Mouse (Mus musculus) left cerebral cortex, adult 9 months (tissue): ENCODE data around the gene Gpat2.
A peak's percentile ranks its signal among the peaks of the same experiment; 100 is the strongest.

ENCODE experiments used
- DNase-seq, 2 experiments: peaks; one replicate each; pipeline ENCODE4 v3.0.0; 2022; ENCODE audit warnings: low spot score in 2 of 2

Gene Gpat2

DNA sequence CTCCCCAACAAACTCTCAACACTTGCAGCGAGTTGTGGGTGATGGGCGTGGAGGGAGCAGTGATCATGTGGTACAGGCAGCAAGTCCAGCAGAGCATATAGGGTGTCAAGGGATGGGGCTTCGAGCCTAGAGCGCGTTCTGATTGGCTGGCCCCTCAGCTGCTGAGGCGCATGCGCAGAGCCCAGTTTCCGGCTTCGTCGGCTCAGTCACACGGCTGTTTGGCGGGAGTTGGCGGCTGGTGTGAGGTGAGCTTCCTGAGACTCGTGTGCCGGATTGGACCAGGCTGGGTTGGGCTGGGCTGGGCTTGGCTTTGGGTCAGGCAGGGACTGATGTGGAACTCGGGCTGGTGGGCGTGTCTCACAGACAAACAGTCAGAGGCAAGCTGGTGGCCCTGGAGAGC is at the start of gene Gpat2:
Gpat2 (plus strand) TSS at position 223 of the 400 bp plus-strand sequence.
- no peak for DNase-seq

DNA sequence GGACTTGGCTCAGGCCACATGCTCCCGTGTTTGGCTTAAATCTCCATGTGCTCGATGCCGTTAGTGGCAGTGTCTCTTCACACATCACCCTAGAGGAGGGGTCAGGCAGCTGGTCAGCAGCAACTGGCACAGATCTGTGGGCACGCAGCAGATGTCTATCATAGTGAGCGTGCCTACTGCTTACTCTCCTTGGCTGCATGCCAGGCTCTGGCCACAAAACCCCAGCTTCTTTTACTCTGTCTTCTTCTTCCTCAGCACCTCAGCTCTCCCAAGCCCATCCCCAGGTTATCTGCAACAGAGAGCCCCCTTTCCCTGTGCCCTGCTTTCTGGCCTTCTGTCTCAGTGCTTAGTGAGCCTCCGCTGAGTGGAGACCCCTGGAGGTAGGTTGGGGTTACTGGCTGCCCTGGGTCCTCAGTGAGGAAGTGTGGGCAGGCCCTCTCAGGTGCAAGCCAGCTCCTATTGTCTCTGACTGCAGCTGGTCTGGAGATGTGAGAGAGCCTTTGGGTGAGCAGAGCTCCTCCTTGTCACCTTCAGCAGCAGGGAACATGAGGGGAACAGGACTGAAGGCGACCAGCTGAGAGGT is 49.1 kb upstream of the Gpat2 start:
- DNase-seq: no peak

DNA sequence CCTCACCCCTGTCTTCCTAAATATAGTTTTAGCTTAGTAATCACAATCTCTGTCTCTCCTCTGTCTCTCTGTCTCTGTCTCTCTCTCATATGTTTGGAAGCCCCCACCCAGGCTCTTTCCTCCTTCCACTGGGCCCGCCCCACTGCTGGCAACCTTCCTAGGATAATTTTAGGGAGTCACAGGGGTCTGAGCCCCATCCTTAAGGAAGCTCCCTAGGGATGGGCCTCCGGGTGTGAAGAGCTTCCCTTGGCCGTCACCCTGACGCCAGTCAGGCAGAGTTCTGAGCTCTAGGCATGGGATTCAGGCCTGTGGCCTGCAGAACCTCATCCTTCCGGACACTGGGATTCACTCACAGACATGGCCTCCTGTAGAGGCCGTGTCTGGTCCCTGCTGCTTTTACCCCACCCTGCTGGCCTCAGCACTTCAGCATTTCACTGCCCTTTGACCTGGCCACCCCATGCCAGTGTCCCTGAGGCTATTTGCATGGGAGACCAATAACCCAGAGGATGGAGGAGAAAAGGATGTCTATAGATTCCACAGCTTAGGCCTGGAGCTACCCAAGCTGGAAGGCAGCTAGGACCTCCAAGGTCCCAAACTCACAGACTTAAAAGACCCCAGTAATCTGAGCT is 48.5 kb upstream of the Gpat2 start:
- no peak for DNase-seq

DNA sequence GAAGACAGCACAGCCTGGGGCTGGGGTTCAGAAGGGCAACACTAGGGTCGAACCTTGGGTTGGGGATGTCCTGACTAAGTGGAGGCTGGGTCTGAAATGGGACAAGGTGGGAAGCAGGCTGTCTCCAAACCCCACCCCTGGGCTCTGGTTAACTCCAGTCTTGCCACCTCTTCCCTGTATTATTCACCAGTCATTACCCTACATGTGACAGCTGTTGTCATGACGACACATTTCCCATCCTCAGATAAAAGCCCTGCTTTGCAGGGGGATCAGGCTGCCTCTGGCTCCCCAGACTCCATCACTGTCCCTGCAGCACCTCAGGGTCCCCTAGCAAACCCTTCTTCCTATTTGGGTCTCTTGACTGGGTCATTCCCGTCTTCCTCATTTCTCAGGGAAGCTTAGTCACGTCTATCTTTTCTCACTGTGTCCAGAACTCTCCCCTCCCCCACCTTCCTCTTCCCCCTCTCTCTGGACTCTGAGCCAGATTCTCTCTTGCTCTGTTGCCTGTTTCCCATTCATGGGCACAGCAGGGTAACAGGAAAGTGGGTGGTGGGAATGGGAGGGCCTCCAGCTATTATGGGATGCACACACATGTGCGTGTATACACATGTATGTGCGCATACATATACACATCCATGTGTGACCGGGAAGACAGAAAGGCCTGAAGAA is 46.9 kb upstream of the Gpat2 start:
- no peak for DNase-seq

DNA sequence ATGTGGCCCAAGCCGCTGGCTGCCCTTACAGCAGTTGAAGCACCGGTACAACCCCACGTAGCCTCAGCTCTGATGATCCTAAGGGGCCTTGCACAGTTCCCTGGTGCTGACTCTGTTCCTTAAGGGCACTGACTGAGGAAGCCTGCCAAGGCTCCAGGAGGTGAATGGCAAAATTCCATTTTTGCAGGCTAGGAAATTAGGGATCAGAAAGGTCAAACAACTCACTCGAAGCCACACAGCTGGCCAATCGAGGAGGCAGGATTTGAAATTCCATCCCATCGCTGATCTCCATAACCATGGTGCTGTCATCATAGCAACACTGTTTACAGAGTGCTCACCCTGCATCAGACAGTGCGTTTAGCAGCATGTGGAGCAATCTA is 46.4 kb upstream of the Gpat2 start:
- no peak for DNase-seq

DNA sequence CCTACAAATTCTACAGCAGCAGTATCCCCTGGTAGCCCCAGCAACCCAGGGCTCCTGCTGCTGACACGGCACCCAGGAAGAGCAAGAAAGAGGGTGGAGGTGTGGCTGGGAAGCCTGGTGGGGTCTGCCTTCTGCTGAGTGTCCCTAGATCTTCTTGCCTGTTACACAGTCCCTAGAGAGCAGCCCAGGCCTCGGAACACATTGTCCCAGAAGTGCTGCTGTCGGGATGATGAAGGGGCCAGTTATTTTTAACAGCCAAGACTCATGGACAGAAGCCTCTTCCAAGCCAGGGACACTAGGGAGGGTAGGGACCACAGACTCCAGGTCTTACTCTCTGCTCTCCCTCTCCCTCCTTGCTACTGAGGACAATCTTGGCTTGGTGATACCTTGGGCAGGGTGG is 45.7 kb upstream of the Gpat2 start:
- no peak for DNase-seq

DNA sequence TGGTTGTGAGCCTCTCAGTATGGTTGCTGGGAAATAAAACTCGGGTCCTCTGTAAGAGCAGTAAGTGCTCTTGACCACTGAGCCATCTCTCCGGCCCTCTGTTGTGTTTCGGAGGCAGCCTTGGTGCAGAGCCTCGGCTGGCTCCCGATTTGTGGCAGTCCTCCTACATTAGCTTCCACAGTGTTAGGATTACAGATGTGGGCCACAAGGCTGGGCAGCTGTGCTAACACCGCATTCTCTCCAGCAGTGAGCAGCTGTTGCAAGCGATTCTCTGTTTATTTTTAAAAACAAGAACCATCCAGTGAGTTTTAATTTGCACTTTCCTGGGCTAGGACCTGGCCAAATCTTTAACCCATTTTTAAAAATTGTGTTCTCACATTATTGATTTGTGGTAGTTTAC is 41.1 kb upstream of the Gpat2 start:
- no peak for DNase-seq

DNA sequence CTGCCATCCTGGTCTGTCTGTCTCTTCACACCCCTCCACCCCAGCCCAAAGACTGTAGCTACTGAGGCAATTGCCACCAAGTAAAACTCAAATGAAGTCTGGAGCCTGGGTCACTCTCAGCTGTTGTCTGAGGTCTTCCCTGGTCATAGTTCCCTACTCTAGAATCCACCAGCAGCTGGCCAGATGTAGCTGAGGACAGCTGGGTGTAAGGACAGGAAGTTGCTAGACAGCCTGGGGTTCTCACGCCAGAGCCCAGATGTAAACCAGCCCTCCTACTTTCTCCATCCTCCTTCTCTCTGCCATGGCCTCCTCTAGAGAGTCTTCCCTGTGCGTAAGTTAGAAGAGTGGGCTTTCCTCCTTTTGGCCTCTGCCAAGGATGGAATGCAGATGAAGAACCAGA is 37.5 kb upstream of the Gpat2 start:
- DNase-seq: no peak

DNA sequence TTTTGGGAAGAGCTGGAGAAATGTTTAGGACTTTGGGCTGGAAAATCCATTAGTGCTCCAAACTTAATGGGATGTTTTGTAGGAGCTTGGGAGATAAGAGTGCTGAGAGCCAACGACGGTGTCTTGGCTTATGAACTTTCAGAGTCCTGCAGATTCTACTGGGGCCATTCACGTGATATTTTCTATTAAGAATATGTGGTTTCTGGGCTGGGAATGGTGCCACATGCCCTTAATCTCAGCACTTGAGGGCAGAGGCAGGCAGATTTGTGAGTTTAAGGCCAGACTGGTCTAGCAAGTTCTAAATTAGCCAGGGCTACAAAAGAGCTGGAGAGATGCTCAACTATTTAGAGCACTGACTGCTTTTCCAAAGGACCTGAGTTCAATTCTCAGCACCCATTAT is 34.6 kb upstream of the Gpat2 start:
- DNase-seq: no peak

DNA sequence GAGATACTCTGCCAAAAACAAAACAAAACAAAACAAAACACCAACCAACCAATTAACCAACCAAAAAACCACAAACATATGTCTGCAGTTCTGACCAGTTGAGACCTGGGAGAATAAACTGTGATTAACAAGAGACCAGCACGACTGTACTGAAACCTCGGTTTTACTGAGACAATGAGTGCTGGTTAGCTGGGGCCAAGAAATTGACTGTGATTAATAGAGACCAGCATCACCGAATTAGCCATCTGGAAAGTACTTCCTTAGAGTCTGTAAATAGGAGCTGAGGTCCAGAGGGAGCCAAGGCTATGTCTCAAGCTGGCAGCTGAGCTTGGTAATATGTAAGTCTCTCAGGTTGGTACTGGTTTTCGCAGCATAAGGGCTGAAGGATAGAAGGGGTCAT is 34.2 kb upstream of the Gpat2 start:
- no peak for DNase-seq

DNA sequence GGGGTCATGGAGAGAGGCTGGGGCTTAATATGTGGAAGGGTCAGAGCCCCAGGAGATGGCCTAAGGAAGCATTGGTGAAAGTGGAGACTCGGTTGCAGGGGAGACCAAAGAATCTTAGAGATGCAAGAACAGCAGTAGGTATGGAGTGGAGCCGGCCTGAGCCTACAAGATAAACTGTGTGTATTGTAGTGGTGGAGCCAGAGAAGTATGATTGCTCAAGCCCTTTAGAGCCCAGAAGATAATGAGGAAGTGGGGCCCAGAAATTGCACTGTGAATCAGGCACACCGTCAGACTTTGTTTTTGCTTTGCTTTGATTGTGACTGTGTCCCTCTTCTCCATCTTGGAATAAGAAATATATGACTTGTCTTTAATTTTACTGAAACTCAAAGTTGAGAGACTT is 33.7 kb upstream of the Gpat2 start:
- DNase-seq: no peak

DNA sequence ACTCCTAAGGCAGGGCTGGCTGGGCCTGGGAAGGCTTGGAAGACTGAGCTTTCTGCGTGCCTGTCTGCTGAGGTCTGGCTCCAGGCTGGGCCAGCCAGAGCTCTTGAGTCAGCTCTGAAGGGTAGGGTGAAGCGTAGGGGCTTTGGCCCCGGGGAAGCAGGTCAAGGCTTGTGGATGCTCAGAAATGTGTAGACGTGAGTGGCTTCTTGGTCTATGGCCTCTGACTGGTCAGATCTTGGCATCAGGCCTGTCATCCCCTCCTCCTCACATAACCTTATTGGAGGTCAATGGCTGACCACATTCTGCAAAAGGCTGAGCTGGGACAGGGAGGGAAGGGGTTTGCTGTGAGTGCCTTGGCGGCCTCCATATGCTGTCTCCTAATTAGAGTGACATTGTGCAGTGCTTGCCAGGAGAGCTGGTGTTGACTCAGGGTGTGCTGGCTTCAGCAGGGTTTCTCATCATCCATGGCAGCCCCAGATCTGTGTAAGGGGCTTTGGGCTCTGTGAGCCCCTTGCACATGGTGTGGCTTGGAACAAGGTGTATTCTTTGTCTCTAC is 30.3 kb upstream of the Gpat2 start:
- DNase-seq: no peak

DNA sequence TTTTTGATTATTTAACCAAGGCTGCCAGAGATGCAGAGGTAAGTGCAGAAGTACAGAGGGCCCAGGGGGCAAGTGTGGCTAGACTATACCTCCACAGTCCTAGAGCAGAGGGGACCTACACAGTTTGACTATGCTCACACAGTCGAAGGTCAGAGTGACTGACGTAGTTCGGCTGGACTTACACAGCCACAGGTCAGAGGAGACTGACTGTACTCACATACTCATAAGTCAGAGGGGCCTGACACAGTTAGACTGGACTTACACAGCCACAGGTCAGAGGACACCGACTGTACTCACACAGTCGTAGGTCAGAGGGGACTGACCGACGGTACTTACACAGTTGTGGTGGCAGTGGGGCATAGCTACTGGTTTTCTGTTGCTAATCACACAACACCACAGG is 26.3 kb upstream of the Gpat2 start:
- DNase-seq: no peak

DNA sequence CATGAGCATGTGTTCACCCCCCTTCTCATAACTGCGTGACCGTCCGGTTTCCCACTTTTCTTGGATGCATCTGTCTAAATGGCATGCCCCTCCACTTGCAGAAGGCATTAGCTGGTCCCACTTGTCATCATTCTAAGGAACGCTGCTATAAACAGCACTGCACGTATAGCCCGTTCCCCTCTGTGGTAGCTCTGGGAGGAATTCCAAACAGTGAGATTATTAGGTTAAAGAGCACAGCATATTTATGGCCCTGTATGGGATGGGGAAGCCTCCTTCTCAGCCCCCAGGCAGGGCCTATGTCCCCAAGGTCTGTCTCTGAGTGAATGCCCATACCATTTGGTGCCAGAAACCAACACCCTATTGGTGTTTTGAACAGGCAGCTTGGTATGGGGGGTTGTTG is 13.9 kb upstream of the Gpat2 start:
- no peak for DNase-seq

DNA sequence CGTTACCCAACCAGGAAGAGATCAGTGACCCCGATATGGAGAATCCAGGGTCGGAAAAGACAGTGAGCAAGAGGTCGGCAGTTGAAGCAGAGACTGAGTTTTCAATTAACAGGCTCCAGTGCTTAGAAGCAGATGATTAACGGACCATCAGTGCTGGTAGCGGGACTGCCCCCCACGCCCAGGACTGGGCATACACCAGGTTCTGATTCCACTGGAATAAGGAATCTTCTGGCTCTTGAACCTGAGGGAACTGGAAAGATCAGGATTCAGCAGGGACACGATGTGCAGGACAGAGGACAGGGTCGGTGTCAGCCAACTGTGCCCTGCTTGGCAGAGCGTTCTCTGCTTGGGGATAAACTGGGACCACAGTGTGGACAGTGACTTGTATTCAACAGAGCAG is 9.2 kb upstream of the Gpat2 start:
- no peak for DNase-seq

DNA sequence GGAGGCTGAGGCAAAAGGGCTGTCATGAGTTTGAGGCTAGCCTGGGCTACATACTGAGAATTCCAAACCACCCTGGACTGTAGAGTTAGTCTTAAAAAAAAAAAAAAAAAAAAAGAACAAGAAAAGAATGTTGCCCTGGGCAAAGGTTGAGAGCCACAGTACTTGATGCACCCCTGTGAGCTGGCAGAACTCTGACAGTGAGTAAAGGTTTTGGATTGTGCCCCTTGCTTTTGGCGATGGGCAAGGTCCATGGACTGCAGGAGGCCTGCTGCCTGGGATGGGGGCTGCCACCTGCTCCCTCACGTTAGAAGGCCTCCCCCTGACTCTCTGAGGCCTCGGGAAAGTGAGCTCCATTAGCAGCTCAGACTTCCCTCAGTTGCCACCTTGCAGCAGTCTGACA is 8.3 kb upstream of the Gpat2 start:
- no peak for DNase-seq

DNA sequence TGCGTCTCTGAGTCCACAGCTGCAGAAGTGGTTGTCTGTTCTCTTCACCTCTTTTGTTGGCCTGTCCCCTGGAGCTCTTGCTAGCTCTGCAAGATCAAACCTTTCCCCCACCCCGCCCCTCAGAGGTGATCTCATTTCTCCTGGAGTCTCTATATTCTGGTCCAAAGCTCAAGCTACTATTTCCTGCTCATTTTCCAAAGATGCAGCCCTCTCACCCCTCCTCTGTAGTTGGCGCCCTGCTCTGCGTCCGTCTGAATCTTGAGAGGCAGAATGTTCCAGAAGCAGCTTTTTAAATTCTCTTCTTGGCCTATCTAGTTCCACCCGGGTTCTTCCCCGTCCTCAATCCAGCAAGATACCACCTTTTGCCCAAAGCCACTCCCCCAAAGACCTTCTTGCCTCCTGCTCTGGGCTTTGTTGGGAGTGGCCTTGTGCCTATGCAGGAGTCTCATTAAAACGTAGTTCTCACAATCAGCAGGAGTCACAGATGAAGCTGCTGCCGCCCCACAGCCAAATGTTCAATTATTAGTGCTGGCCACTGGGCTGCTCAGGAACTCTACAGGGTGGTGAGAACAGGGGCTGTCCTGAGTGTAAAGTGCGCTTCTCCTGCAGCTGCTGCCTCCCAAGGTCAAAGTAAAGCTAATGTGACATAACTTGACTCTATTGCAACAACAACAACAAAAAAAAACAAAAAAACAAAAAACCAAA is 6.6 kb upstream of the Gpat2 start:
- no peak for DNase-seq

DNA sequence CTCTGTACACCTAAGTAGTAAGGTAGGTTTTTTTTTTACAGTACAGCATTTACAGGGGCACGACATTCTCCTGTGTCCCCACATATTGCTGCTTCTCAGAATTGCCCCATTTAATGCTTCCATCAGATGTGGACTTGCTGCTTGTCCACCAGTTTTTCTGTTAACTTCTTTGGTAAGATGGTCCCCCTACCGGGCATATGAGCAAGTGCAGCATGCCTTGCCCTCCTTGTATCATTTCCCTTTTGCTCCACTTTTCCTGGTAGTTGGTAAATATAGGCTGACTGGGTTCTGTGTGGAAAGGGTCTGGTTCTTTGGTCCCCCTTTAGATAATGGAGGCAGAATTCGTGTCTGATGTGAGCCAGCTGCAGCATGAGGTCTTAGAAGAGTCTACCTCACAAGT is 5.2 kb downstream of the Gpat2 start:
- DNase-seq: peak in 1 of 2 experiments; percentile 68

DNA sequence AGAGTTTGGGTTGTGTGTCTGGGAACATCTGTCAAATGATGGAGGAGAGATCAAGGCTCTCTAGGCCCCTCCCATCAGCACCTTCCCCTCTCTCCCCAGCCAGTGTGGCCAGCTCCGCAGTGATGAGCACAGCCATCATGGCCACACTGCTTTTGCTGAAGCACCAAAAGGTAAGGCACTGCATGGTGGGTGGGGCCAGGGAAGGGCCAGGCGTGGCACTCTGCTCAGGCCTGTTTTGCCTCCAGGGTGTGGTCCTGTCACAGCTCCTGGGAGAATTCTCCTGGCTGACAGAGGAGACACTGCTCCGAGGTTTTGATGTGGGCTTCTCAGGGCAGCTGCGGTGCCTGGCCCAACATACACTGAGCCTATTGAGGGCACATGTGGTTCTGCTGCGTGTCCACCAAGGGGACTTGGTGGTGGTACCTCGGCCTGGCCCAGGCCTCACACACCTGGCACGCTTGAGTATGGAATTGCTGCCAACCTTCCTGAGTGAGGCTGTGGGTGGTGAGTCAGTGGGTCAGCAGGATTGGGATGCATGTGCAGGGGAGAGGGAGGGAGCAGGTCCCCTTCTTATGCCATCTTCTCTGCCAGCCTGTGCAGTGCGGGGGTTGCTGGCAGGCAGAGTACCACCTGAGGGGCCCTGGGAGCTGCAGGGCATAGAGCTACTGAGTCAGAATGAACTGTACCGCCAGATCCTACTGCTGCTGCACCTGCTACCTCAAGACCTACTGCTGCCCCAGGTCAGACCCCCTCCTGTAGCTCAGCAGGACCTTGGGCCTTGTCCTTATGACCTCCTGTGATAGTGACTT is 8.7 kb downstream of the Gpat2 start:
- no peak for DNase-seq

DNA sequence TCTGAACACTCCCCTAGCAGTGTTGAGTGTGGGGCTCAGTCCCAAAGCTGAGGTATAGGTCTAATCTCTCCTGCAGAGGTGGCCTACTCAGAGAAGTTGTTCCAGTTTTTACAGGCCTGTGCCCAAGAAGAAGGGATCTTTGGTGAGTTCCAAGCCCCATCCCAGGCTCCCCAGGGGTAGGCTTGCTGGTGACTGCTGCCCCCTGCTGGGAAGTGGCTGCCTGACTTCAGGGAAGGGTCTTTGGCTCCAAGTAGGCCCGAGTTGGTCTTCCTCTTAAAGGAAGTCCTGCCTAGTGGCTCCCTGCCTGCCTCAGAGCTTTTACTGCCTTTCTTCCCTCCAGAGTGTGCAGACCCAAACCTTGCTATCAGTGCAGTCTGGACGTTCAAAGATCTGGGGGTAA is 10.1 kb downstream of the Gpat2 start:
- DNase-seq: no peak

DNA sequence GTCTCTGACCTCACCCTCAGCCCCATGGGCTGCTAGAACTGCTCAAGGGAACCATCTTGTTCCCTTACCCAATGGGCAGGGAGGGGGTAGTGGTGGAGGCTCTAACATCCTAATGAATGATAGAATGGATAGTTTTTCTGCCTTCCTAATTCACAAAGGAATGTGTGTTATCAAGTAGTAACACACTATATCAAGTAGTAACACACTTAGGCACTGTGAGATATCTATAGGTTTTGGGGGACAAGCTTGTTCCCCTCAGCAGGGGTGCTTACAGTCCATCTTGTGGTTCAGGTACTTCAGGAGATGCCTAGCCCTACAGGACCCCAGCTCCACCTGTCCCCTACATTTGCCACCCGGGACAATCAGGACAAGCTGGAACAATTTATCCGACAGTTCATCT is 10.6 kb downstream of the Gpat2 start:
- DNase-seq: no peak

DNA sequence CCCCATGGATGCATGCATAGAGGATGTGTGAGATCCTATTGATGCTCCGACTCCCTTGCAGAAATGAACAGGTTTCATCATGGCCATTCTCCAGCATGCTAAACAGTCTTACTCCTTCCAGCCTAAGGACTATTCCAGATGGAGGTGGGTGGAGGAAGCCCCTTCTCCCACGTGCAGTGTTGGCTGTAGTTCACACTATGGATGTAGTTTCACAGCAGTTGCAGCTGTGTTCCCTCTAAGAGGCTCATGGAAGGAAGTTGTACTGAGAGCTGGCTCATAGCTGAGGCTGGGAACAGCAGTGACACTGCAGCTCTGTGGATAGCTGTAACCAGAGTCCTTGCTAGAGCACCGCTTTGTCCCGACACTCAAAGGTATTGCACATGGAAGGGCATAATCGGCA is 12.7 kb downstream of the Gpat2 start:
- DNase-seq: peak in 1 of 2 experiments; percentile 63
